Mouse (Mus musculus) erythroblast, embryonic 14.5 days (primary cell): ENCODE results near the gene Mrpl33. TPM values are rescaled to one million over a fixed set of nuclear protein-coding genes. Genes with fewer than 3 reads are reported as not detected.
"Not testable (repeated sequence)": the region's sequence is repeated elsewhere in the genome, so short reads cannot be mapped to it uniquely, and the experiment has no call there.

ENCODE experiments used
- H3K27me3 ChIP-seq: 2 replicates; pipeline ENCODE4 v1.6.1; 2012; ENCODE audit warnings: inconsistent platforms; ENCODE audit not compliant: control insufficient read depth
- H3K36me3 ChIP-seq: 2 replicates; pipeline ENCODE4 v1.6.1; 2012; ENCODE audit warnings: mild to moderate bottlenecking, inconsistent platforms; ENCODE audit not compliant: control insufficient read depth
- H3K4me1 ChIP-seq: 2 replicates; pipeline ENCODE4 v1.6.1; 2012; ENCODE audit warnings: inconsistent platforms; ENCODE audit not compliant: control insufficient read depth
- H3K4me3 ChIP-seq: replicated peaks from 2 replicates; pipeline ENCODE3; 2012; ENCODE audit warnings: moderate library complexity, mild to moderate bottlenecking, inconsistent platforms
- H3K9me3 ChIP-seq: 2 replicates; pipeline ENCODE4 v1.6.1; 2012; ENCODE audit warnings: low read length, inconsistent platforms, mixed read lengths; ENCODE audit not compliant: control insufficient read depth
- GATA1 ChIP-seq: IDR thresholded peaks from 2 replicates; pipeline ENCODE4 v1.6.1; 2012; ENCODE audit warnings: low read length, inconsistent platforms, mixed read lengths
- TAL1 ChIP-seq: IDR thresholded peaks from 3 replicates; pipeline ENCODE4 v1.6.1; 2012; ENCODE audit warnings: low read length, inconsistent platforms, mixed read lengths
- polyA plus RNA-seq: library from polyadenylated mRNA; stranded (reverse); fragments of >175 nt; gene quantifications from 2 replicates; pipeline ENCODE4 v1.2.3, GENCODE M21; 2012

Mrpl33 gene
- polyA plus RNA-seq, 1 experiment = 0.78 TPM

DNA sequence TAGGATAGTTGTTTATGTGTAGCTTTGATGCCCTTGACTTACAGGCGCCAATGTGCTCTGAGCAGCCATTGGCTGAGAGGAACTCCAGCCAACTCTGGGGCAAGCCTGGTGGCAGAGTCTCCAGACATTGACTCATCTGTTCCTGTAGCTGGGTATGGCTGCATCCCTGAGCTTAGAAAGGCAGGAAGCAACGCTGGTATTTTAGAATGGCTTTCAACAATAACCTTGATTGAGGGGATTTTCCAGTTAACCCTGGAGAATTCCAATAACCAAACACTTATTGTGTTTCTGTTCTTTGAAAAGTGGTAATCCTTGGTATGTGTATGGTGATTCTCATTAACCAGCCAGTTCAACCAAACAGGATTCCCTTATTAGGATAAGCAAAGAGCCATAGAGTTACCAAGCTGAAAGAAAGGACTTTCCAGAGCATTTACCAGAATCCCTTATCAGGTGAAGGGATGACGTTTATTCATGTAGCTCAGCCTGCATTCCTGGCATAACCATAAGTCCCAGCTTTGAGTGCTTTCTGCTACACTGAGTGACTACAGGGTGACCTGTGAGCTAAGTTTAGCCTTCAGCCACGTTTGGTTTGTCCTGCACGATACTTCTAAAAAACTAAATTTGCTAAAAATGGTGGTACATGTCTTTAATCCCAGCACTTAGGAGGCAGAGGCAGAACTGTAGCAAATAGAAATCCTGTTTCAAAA lies 28.6 kb upstream of the Mrpl33 start:
- Histone ChIP-seq H3K9me3 (no peaks in the 10 kb centered on the region), H3K4me1 (no peaks in the 10 kb centered on the region), H3K36me3 (peaks cover 5% of the 10 kb centered on the region; the same call in 1 of the 2 replicates), H3K27me3 (peaks cover 15% of the 10 kb centered on the region), H3K4me3 (no peak overlapping the region)
- TF ChIP-seq GATA1 (no peak), TAL1 (no peak)

DNA sequence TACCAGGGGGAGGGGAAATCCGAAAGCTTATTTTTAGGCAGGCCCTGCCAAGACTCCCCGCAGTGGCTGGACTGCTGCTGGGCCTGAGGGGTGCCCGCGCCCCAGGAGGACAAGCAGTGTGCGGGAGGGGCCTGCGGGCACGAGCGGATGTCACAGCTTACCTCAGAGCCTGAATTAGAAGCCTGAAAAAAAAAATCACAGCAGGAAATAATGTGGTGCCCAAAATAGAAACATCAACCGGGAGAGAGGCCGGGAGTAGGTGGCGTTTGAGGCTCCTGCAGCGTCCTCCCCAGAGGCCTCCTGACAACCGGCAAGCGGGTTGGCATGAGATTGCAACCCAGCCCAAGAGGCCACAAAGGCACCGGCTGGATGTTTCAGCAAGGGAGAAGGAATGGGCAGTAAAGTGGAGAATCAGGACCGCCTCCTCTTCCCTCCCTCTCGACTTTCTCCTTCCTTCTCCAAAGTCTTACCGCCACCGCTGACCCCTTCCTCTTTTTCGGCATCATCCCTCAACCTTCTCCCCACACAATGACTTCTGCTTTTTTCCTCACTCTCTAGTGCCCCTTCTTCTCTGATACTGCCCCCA lies 25.6 kb upstream of the Mrpl33 start:
- Histone ChIP-seq H3K4me3 (no peak overlapping the region), H3K4me1 (no peaks in the 10 kb centered on the region), H3K36me3 (no peaks in the 10 kb centered on the region; the same call in 1 of the 2 replicates), H3K27me3 (peaks cover 15% of the 10 kb centered on the region), H3K9me3 (no peaks in the 10 kb centered on the region)
- TF ChIP-seq TAL1 (no peak), GATA1 (no peak)

DNA sequence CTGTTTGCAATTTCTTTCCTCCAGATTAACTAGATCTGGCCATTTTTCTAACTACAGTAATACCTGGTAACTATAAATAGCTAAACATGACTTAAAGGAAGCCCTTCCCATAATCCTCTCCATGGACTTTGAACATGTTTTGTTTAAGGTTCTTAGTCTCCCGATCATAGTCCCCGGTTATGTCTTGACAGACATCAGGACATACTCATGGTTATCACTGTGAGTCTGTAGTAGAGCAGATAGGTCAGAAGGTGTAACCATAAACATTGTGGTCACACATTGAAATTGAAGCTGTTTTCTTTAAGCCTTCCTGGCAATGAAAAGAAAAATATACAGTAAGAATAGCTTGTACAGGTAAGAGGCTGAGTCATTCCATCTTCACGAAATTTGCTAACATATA lies 23.0 kb upstream of the Mrpl33 start:
- Histone ChIP-seq H3K9me3 (no peaks in the 10 kb centered on the region), H3K36me3 (no peaks in the 10 kb centered on the region), H3K4me3 (no peak overlapping the region), H3K4me1 (no peaks in the 10 kb centered on the region), H3K27me3 (peaks cover 15% of the 10 kb centered on the region)
- no peak for TF ChIP-seq GATA1
- TF ChIP-seq TAL1 = no peak

DNA sequence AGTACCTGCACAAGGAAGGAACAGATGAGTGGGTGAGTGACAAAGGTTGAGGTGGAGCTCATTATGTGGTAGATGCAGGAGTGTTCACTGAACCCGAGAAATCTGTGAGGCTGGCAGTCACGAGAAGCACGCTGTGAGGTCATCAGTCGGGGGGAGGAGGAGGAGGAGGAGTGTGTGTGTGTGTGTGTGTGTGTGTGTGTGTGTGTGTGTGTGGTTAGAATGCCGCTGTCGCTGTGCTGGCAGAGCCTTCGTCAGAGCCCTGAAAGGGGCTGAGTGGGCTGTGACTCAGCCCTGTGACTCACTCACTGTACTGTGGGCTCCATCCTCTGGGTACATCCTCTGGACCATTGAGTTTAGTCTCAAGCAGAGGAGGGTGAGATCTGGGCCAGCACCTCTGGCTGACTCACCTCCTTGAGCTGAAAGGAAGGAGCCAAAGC lies 20.2 kb upstream of the Mrpl33 start:
- Histone ChIP-seq H3K36me3 (no peaks in the 10 kb centered on the region), H3K4me1 (no peaks in the 10 kb centered on the region), H3K4me3 (no peak overlapping the region), H3K27me3 (peaks cover 5% of the 10 kb centered on the region), H3K9me3 (no peaks in the 10 kb centered on the region)
- no peak for TF ChIP-seq GATA1
- TF ChIP-seq TAL1 = no peak

DNA sequence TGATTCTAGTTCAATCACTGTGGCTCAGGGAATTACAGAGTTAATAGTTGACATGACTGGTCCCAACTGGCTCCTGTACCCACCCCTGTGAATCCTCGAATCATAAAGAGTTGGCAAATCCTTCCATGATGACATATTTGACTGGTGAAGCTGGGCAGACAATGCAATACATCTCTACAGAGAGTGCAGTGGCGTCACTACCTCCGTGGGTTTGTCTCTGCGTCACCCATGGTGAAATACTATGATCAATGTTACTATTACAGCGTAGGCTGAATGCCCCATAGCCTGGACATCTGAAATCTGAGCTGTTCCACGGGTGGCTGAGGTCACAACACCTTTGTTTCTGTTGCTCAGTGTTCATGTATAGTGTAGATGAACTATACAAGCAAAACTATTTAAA lies 15.5 kb upstream of the Mrpl33 start:
- Histone ChIP-seq H3K27me3 (no peaks in the 10 kb centered on the region), H3K36me3 (no peaks in the 10 kb centered on the region), H3K4me1 (no peaks in the 10 kb centered on the region), H3K9me3 (no peaks in the 10 kb centered on the region), H3K4me3 (no peak overlapping the region)
- no peak for TF ChIP-seq TAL1
- no peak for TF ChIP-seq GATA1

DNA sequence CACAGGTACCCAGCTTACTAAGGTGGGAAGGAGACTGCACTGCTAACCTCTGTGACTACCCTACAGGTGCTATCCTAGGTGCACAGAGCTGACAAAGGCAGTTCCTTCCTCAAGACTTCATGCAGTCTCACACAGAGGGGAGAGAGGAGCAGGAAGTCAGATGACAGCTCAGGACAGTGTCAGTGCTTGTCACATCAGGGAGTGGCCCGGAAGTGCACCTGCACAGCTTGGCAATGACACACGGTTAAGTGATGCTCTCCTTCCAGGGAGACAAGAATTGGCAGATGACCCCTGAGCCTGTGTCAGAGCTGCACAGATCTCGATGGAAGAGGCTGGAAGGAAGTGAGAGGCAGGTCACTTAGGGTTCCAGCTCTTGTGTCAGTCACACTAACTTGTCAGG lies 14.8 kb upstream of the Mrpl33 start:
- H3K9me3 ChIP-seq = no peaks in the 10 kb centered on the region
- TF ChIP-seq TAL1 (no peak), GATA1 (no peak)
- H3K27me3 ChIP-seq = no peaks in the 10 kb centered on the region
- no peaks in the 10 kb centered on the region for H3K36me3 ChIP-seq
- no peak overlapping the region for H3K4me3 ChIP-seq
- no peaks in the 10 kb centered on the region for H3K4me1 ChIP-seq

DNA sequence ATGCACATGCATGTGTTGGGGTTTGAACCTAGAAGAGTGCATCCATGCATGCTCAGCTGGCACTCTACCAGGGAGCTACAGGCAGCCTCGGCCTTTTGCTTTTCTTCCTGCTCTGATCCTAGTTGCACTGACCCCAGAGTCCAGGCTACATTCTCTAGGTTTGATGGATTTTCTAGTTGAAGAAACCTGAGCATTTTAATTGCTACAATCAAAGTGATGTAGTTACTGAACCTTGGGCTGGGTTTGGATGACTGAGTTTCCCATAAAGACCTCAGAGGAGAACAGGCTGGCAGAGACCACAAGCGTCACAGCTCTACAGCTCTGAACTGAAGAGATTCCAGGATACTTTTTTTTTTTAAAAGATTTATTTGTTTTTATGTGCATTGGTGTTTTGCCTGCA lies 13.5 kb upstream of the Mrpl33 start:
- Histone ChIP-seq H3K4me1 (no peaks in the 10 kb centered on the region), H3K9me3 (no peaks in the 10 kb centered on the region), H3K27me3 (no peaks in the 10 kb centered on the region), H3K36me3 (no peaks in the 10 kb centered on the region), H3K4me3 (no peak overlapping the region)
- TF ChIP-seq TAL1 (no peak), GATA1 (no peak)

DNA sequence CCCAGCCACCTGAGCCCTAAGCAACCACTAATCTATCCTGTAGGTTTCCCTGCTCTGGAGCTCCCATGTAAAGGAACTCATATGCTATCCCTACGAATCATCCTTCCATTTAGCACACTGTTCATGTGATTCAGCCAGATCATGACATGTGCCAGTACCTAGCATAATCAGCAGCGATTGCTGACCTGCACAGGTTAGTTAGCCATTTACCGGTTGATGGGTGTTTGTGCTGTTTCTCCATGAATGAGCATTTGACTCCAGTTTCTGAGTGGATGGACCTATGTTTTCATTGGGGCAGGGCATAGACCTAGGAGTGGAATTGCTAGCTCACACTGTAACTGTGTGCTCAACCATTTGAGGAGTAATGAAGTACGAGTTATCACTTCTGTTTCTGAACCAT lies 11.2 kb upstream of the Mrpl33 start:
- H3K27me3 ChIP-seq = no peaks in the 10 kb centered on the region
- TF ChIP-seq TAL1 = no peak
- TF ChIP-seq GATA1 = no peak
- H3K4me3 ChIP-seq = no peak overlapping the region
- H3K9me3 ChIP-seq = peaks cover 5% of the 10 kb centered on the region
- H3K36me3 ChIP-seq = no peaks in the 10 kb centered on the region
- H3K4me1 ChIP-seq = no peaks in the 10 kb centered on the region

DNA sequence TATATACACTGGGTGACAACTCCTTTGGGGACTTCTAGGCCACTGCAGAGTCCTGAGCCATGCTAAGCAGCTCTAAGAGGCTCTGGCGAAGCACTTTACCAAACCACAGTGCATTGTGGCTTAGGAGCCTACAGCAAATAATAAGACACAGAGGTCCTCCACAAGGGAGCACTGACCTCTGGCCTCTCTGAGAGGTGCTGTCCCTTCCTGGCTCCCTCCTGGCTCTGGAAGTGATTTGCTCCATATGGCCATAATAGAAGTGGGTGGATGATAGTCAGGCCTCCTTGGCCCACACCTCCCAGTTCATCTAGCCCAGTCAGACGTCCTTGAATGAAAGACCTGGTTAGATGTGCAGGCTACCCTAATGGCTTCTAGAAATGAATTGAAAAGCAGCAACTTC lies 8.7 kb upstream of the Mrpl33 start:
- Histone ChIP-seq H3K9me3 (peaks cover 5% of the 10 kb centered on the region), H3K4me1 (no peaks in the 10 kb centered on the region), H3K4me3 (no peak overlapping the region), H3K36me3 (no peaks in the 10 kb centered on the region), H3K27me3 (no peaks in the 10 kb centered on the region)
- TF ChIP-seq GATA1 (no peak), TAL1 (no peak)

DNA sequence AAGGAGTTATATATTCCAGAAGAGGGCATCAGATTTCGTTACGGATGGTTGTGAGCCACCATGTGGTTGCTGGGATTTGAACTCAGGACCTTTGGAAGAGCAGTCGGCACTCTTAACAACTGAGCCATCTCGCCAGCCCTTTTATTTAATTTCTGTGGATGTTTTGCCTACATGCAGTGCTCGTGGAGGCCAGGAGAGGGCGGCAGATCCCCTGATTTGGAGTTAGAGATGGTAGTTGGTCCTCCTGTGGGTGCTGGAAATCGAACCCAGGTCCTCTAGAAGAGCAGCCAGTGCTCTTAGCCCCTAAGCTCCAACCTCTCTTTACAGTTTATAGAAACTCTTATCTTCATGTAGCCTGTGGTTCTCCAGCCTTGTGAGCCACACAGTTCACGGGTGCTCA lies 8.1 kb upstream of the Mrpl33 start:
- H3K4me3 ChIP-seq, H3K4me1 ChIP-seq: not testable (repeated sequence)

More for the DNA sequence above, 8.1 kb upstream of the Mrpl33 start:
- H3K36me3 ChIP-seq, H3K27me3 ChIP-seq, H3K9me3 ChIP-seq: not testable (repeated sequence)
